Mouse (Mus musculus) E14TG2a.4 (cell line): ENCODE results near the gene Cdh6.

Source experiments
- H3K27me3 ChIP-seq: 2 replicates; pipeline ENCODE4 v1.6.1; 2014; ENCODE audit warnings: low read length, control low read depth; ENCODE audit not compliant: insufficient read depth
- H3K36me3 ChIP-seq: 2 replicates; pipeline ENCODE4 v1.6.1; 2014; ENCODE audit warnings: low read length, control low read depth; ENCODE audit not compliant: insufficient read depth
- H3K4me1 ChIP-seq: replicated peaks from 2 replicates; pipeline ENCODE4 v1.6.1; 2014; ENCODE audit warnings: low read depth, low read length, control low read depth
- H3K4me3 ChIP-seq: replicated peaks from 2 replicates; pipeline ENCODE4 v1.5.1; 2014; ENCODE audit warnings: mild to moderate bottlenecking, low read length
- H3K9me3 ChIP-seq: 2 replicates; pipeline ENCODE4 v1.6.1; 2014; ENCODE audit warnings: low read length, control low read depth
- CTCF ChIP-seq: conservative IDR thresholded peaks from 2 replicates; pipeline ENCODE4 v1.5.1; 2014; ENCODE audit warnings: low read length
- NANOG ChIP-seq: IDR thresholded peaks from 2 replicates; pipeline ENCODE4 v1.6.1; 2014; ENCODE audit warnings: borderline replicate concordance, low read length, mixed read lengths
- POU5F1 ChIP-seq: IDR thresholded peaks from 2 replicates; pipeline ENCODE4 v1.6.1; 2014; ENCODE audit warnings: low read length, borderline replicate concordance

The Cdh6 gene

DNA sequence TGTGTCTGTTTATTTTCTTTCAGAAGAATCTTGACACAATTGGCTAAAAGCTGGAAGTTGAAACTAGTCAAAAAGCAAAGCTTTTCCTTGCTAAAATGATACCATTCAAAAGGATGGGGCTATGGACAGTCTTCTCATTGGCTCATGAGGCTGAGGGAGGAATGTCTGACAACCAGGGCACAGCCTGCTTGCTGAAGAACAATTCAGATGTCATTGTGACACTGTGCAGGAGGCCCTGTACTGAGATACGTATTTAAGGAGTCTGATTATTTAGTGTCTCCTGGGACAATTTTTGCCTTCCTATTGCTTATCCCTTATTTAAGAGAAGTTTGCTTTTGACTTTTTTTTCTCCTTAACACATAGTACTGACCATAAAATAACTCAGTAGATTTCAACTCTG is 22.8 kb upstream of the Cdh6 start:
- Histone ChIP-seq H3K27me3 (no peaks in the 10 kb centered on the region), H3K4me3 (no peak overlapping the region), H3K36me3 (no peaks in the 10 kb centered on the region), H3K4me1 (no peaks in the 10 kb centered on the region), H3K9me3 (no peaks in the 10 kb centered on the region)
- TF ChIP-seq CTCF (no peak), POU5F1 (no peak), NANOG (no peak)

- H3K9me3 ChIP-seq, result no peaks in the 10 kb centered on the region
- no peak overlapping the region for H3K4me3 ChIP-seq
- H3K27me3 ChIP-seq, result no peaks in the 10 kb centered on the region
- no peaks in the 10 kb centered on the region for H3K36me3 ChIP-seq
- no peaks in the 10 kb centered on the region for H3K4me1 ChIP-seq
- TF ChIP-seq CTCF (no peak), POU5F1 (no peak), NANOG (no peak)
Observed at GRCm38 (mm10) chr15:13194048-13194447, 20.6 kb upstream of the Cdh6 start.

- TF ChIP-seq NANOG, result no peak
- H3K36me3 ChIP-seq, result no peaks in the 10 kb centered on the region
- H3K4me1 ChIP-seq, result no peaks in the 10 kb centered on the region
Observed at GRCm38 (mm10) chr15:13193076-13193475, 19.6 kb upstream of the Cdh6 start.

GRCm38 (mm10) chr15:13183661-13184060 is 10.2 kb upstream of the Cdh6 start:
- Histone ChIP-seq H3K9me3 (no peaks in the 10 kb centered on the region), H3K36me3 (no peaks in the 10 kb centered on the region)

More at GRCm38 (mm10) chr15:13193076-13193475, 19.6 kb upstream of the Cdh6 start:
- Histone ChIP-seq H3K27me3 (no peaks in the 10 kb centered on the region), H3K9me3 (no peaks in the 10 kb centered on the region), H3K4me3 (no peak overlapping the region)

GRCm38 (mm10) chr15:13181430-13181829 is 8.0 kb upstream of the Cdh6 start:
- no peak overlapping the region for H3K4me3 ChIP-seq
- no peaks in the 10 kb centered on the region for H3K4me1 ChIP-seq
- TF ChIP-seq CTCF (no peak), NANOG (no peak), POU5F1 (no peak)
- H3K36me3 ChIP-seq, result no peaks in the 10 kb centered on the region
- peaks cover 13% of the 10 kb centered on the region for H3K27me3 ChIP-seq
- no peaks in the 10 kb centered on the region for H3K9me3 ChIP-seq

More at GRCm38 (mm10) chr15:13183661-13184060, 10.2 kb upstream of the Cdh6 start:
- H3K27me3 ChIP-seq, result no peaks in the 10 kb centered on the region
- H3K4me1 ChIP-seq, result no peaks in the 10 kb centered on the region
- no peak overlapping the region for H3K4me3 ChIP-seq
- TF ChIP-seq NANOG (no peak), POU5F1 (no peak), CTCF (no peak)

DNA sequence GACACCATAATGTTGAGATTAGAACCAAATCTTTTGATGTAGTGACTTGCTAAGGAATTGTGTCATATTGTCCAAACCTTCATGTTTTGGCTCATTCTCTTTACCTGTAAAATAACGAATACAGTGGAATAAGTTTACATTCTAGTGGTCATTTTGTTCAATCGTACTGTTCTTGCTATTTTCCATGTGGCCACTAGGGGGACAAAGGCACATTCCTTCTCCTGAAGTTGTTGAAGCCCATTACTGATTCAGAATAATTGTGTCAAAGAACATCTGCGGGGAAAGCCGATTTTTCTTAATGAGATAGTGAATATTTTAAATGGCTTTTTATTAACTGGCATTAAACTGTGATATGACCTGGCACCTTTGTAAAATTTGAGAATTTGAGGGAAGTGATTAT is 7.5 kb upstream of the Cdh6 start:
- no peak overlapping the region for H3K4me3 ChIP-seq
- H3K36me3 ChIP-seq, result no peaks in the 10 kb centered on the region
- no peaks in the 10 kb centered on the region for H3K9me3 ChIP-seq
- TF ChIP-seq POU5F1 (no peak), NANOG (no peak), CTCF (peak; percentile 90)
- H3K27me3 ChIP-seq, result peaks cover 16% of the 10 kb centered on the region
- H3K4me1 ChIP-seq, result 0 out of 2 replicates have a peak, but pooled peaks cover 3% of the 10 kb centered on the region

GRCm38 (mm10) chr15:13175978-13176377 is 2.5 kb upstream of the Cdh6 start:
- H3K9me3 ChIP-seq, result no peaks in the 10 kb centered on the region
- H3K4me1 ChIP-seq, result peaks cover 21% of the 10 kb centered on the region
- TF ChIP-seq POU5F1, result no peak
- no peak for TF ChIP-seq NANOG
- peak; percentile 25 for TF ChIP-seq CTCF

GRCm38 (mm10) chr15:13174618-13174980 is 1.1 kb upstream of the Cdh6 start:
- no peak overlapping the region for H3K4me3 ChIP-seq
- H3K9me3 ChIP-seq, result no peaks in the 10 kb centered on the region
- H3K4me1 ChIP-seq, result peaks cover 21% of the 10 kb centered on the region

More at GRCm38 (mm10) chr15:13175978-13176377, 2.5 kb upstream of the Cdh6 start:
- Histone ChIP-seq H3K36me3 (no peaks in the 10 kb centered on the region), H3K27me3 (peaks cover 61% of the 10 kb centered on the region), H3K4me3 (no peak overlapping the region)

DNA sequence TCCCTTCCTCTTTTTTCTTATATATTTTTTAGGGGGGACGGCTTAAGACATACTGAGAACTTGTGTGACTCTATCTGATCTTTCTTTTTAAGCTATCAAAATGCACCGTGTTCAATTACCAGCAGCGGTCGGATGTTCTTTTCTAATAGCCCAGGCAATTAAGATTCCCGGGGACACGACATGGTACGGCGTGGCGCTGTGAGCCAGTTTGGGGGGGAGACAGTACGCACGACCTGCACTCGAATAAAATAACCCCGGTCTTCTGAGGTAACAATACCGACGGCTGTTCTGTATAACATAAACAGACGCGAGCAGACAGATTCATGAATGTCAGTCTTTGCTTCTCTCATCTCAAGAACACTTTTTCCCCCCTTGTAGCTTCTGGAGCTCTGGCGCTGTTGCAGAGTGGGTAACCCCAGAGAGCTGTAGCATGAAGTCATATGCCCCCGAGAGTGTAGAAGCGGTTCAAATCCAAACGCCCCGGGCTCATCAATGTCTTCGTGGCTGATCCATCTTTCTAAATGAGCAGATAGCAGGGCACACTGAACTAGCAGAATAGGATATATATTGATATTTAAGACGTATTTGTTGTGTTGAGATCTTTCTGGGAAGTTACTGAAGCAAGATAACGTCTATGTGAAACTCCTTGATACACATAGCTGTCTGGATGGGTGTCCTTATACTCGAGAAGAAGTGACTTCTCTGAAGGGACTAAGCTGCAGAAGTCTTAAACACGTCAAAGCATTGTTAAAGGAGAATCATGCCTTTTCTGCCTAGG is 554 bp upstream of the Cdh6 start:
- Histone ChIP-seq H3K36me3 (no peaks in the 10 kb centered on the region), H3K27me3 (peaks cover 74% of the 10 kb centered on the region), H3K4me3 (peak overlapping the region; percentile 84), H3K4me1 (peaks cover 21% of the 10 kb centered on the region), H3K9me3 (no peaks in the 10 kb centered on the region)
- TF ChIP-seq CTCF, result no peak
- TF ChIP-seq POU5F1, result no peak
- no peak for TF ChIP-seq NANOG

More at GRCm38 (mm10) chr15:13174618-13174980, 1.1 kb upstream of the Cdh6 start:
- Histone ChIP-seq H3K27me3 (peaks cover 69% of the 10 kb centered on the region), H3K36me3 (no peaks in the 10 kb centered on the region)
- TF ChIP-seq NANOG (no peak), POU5F1 (no peak), CTCF (no peak)
